Mouse (Mus musculus): Measurements from ENCODE around the gene Rps19bp1. TPM values are rescaled to one million over a fixed set of nuclear protein-coding genes. Genes with fewer than 3 reads are reported as not detected.

Rps19bp1 gene
- polyA plus RNA-seq, 1 experiment from 2014 or later: 67.4 TPM

GRCm38 (mm10) chr15:80254847-80255645, 9.1 kb downstream of the Rps19bp1 start, which contains the start of gene Atf4:
TSS of gene Atf4 (plus strand) at chr15:80255184.
- Histone ChIP-seq H3K4me3 (peak within 1 kb of the TSS; percentile 100), H3K27ac (peak within 1 kb of the TSS; percentile 100), H3K27me3 (ENCODE audit: insufficient read depth, poor library complexity, severe bottlenecking) (no peaks in the 10 kb centered on the region), H3K36me3 (peaks cover 68% of the 10 kb centered on the region), H3K9me3 (no peaks in the 10 kb centered on the region), H3K4me1 (replicated peaks) (peaks cover 50% of the 10 kb centered on the region)
- WGBS: under 1% methylated on average over 62 of the region's 62 CpGs
- peak; percentile 97 for DNase-seq (ENCODE audit: low spot score)

GRCm38 (mm10) chr15:80254207-80254606, 9.9 kb downstream of the Rps19bp1 start:
- peaks cover 43% of the 10 kb centered on the region for H3K4me1 ChIP-seq (replicated peaks)
- DNase-seq (ENCODE audit: low spot score): no peak
- peak overlapping the region; percentile 100 for H3K27ac ChIP-seq
- peak overlapping the region; percentile 100 for H3K4me3 ChIP-seq
- no peaks in the 10 kb centered on the region for H3K27me3 ChIP-seq (ENCODE audit: insufficient read depth, poor library complexity, severe bottlenecking)
- H3K36me3 ChIP-seq: peaks cover 68% of the 10 kb centered on the region
- 58% methylated on average over 6 of the region's 6 CpGs for WGBS
- H3K9me3 ChIP-seq: no peaks in the 10 kb centered on the region

GRCm38 (mm10) chr15:80253530-80253929, 10.6 kb downstream of the Rps19bp1 start:
- 56% methylated on average over 2 of the region's 2 CpGs for WGBS
- H3K9me3 ChIP-seq: no peaks in the 10 kb centered on the region
- H3K27me3 ChIP-seq (ENCODE audit: insufficient read depth, poor library complexity, severe bottlenecking): no peaks in the 10 kb centered on the region
- H3K4me3 ChIP-seq: 0 out of 2 replicates have a peak overlapping the region, but pooled peaks have one; percentile 14
- H3K4me1 ChIP-seq (replicated peaks): peaks cover 38% of the 10 kb centered on the region
- peak overlapping the region; percentile 100; the same call in 1 of the 2 replicates for H3K27ac ChIP-seq
- no peak for DNase-seq (ENCODE audit: low spot score)
- peaks cover 68% of the 10 kb centered on the region for H3K36me3 ChIP-seq

GRCm38 (mm10) chr15:80250586-80250985, 13.5 kb downstream of the Rps19bp1 start:
- no peak overlapping the region for H3K27ac ChIP-seq
- peaks cover 14% of the 10 kb centered on the region for H3K4me1 ChIP-seq (replicated peaks)
- WGBS: 92% methylated on average over 6 of the region's 6 CpGs
- no peaks in the 10 kb centered on the region for H3K27me3 ChIP-seq (ENCODE audit: insufficient read depth, poor library complexity, severe bottlenecking)
- H3K4me3 ChIP-seq: no peak overlapping the region
- H3K9me3 ChIP-seq: no peaks in the 10 kb centered on the region
- peaks cover 70% of the 10 kb centered on the region for H3K36me3 ChIP-seq
- DNase-seq (ENCODE audit: low spot score): no peak

- peaks cover 12% of the 10 kb centered on the region for H3K4me1 ChIP-seq (replicated peaks)
- no peaks in the 10 kb centered on the region for H3K9me3 ChIP-seq
- 96% methylated on average over 10 of the region's 10 CpGs for WGBS
- DNase-seq (ENCODE audit: low spot score): no peak
- H3K27me3 ChIP-seq (ENCODE audit: insufficient read depth, poor library complexity, severe bottlenecking): no peaks in the 10 kb centered on the region
- no peak overlapping the region for H3K27ac ChIP-seq
- H3K4me3 ChIP-seq: no peak overlapping the region
- peaks cover 77% of the 10 kb centered on the region for H3K36me3 ChIP-seq
Observed at GRCm38 (mm10) chr15:80249672-80250071, 14.4 kb downstream of the Rps19bp1 start.

GRCm38 (mm10) chr15:80248596-80248995, 15.5 kb downstream of the Rps19bp1 start:
- Histone ChIP-seq H3K27ac (no peak overlapping the region), H3K4me1 (replicated peaks) (peaks cover 2% of the 10 kb centered on the region), H3K9me3 (no peaks in the 10 kb centered on the region), H3K27me3 (ENCODE audit: insufficient read depth, poor library complexity, severe bottlenecking) (no peaks in the 10 kb centered on the region), H3K4me3 (no peak overlapping the region), H3K36me3 (peaks cover 88% of the 10 kb centered on the region)
- no peak for DNase-seq (ENCODE audit: low spot score)
- WGBS: 98% methylated on average over 1 of the region's 1 CpGs

- WGBS: 97% methylated on average over 12 of the region's 12 CpGs
- H3K9me3 ChIP-seq: no peaks in the 10 kb centered on the region
- no peak overlapping the region for H3K27ac ChIP-seq
- H3K27me3 ChIP-seq (ENCODE audit: insufficient read depth, poor library complexity, severe bottlenecking): no peaks in the 10 kb centered on the region
- no peak overlapping the region for H3K4me3 ChIP-seq
- DNase-seq (ENCODE audit: low spot score): no peak
- H3K36me3 ChIP-seq: peaks cover 91% of the 10 kb centered on the region
- H3K4me1 ChIP-seq (replicated peaks): no peaks in the 10 kb centered on the region
Observed at GRCm38 (mm10) chr15:80248135-80248534, 16.0 kb downstream of the Rps19bp1 start.

GRCm38 (mm10) chr15:80235535-80235934, 28.6 kb downstream of the Rps19bp1 start, which contains the start of gene AC140267.1:
TSS of gene AC140267.1 (plus strand) at chr15:80235835.
- WGBS: 94% methylated on average over 9 of the region's 9 CpGs
- no peaks in the 10 kb centered on the region for H3K9me3 ChIP-seq
- H3K36me3 ChIP-seq: peaks cover 47% of the 10 kb centered on the region
- H3K4me1 ChIP-seq (replicated peaks): peaks cover 38% of the 10 kb centered on the region
- peak within 1 kb of the TSS; percentile 93 for H3K27ac ChIP-seq
- DNase-seq (ENCODE audit: low spot score): no peak
- peak within 1 kb of the TSS; percentile 94 for H3K4me3 ChIP-seq
- peaks cover 3% of the 10 kb centered on the region; the same call in 1 of the 2 replicates for H3K27me3 ChIP-seq (ENCODE audit: insufficient read depth, poor library complexity, severe bottlenecking)

- peaks cover 38% of the 10 kb centered on the region for H3K4me1 ChIP-seq (replicated peaks)
- H3K9me3 ChIP-seq: no peaks in the 10 kb centered on the region
- peaks cover 7% of the 10 kb centered on the region; the same call in 1 of the 2 replicates for H3K27me3 ChIP-seq (ENCODE audit: insufficient read depth, poor library complexity, severe bottlenecking)
- H3K27ac ChIP-seq: peak within 1 kb of the TSS; percentile 93
- H3K4me3 ChIP-seq: peak within 1 kb of the TSS; percentile 94
- peak; percentile 97 for DNase-seq (ENCODE audit: low spot score)
- H3K36me3 ChIP-seq: peaks cover 36% of the 10 kb centered on the region
- under 1% methylated on average over 67 of the region's 67 CpGs for WGBS
Observed at GRCm38 (mm10) chr15:80233733-80234509, 30.2 kb downstream of the Rps19bp1 start, which contains the start of gene Mief1. TSS of gene Mief1 (plus strand) at chr15:80234018.

- H3K36me3 ChIP-seq: peaks cover 27% of the 10 kb centered on the region
- peaks cover 45% of the 10 kb centered on the region for H3K4me1 ChIP-seq (replicated peaks)
- peak overlapping the region; percentile 93 for H3K27ac ChIP-seq
- no peak for DNase-seq (ENCODE audit: low spot score)
- 70% methylated on average over 4 of the region's 4 CpGs for WGBS
- H3K27me3 ChIP-seq (ENCODE audit: insufficient read depth, poor library complexity, severe bottlenecking): peaks cover 7% of the 10 kb centered on the region; the same call in 1 of the 2 replicates
- peak overlapping the region; percentile 94; the same call in 1 of the 2 replicates for H3K4me3 ChIP-seq
- no peaks in the 10 kb centered on the region for H3K9me3 ChIP-seq
Observed at GRCm38 (mm10) chr15:80233053-80233452, 31.1 kb downstream of the Rps19bp1 start.

GRCm38 (mm10) chr15:80232331-80232730, 31.8 kb downstream of the Rps19bp1 start:
- DNase-seq (ENCODE audit: low spot score): peak; percentile 66
- peaks cover 53% of the 10 kb centered on the region for H3K4me1 ChIP-seq (replicated peaks)
- no peak overlapping the region for H3K4me3 ChIP-seq
- H3K27me3 ChIP-seq (ENCODE audit: insufficient read depth, poor library complexity, severe bottlenecking): peaks cover 7% of the 10 kb centered on the region; the same call in 1 of the 2 replicates
- WGBS: 30% methylated on average over 2 of the region's 2 CpGs
- H3K27ac ChIP-seq: no peak overlapping the region
- H3K36me3 ChIP-seq: peaks cover 20% of the 10 kb centered on the region
- no peaks in the 10 kb centered on the region for H3K9me3 ChIP-seq

- no peaks in the 10 kb centered on the region for H3K36me3 ChIP-seq
- peaks cover 7% of the 10 kb centered on the region; the same call in 1 of the 2 replicates for H3K27me3 ChIP-seq (ENCODE audit: insufficient read depth, poor library complexity, severe bottlenecking)
- H3K4me3 ChIP-seq: no peak overlapping the region
- WGBS: 66% methylated on average over 17 of the region's 17 CpGs
- no peaks in the 10 kb centered on the region for H3K9me3 ChIP-seq
- H3K27ac ChIP-seq: peak overlapping the region; percentile 69
- peak; percentile 30 for DNase-seq (ENCODE audit: low spot score)
- peaks cover 30% of the 10 kb centered on the region for H3K4me1 ChIP-seq (replicated peaks)
Observed at GRCm38 (mm10) chr15:80228071-80228800, 35.9 kb downstream of the Rps19bp1 start.
